Mouse (Mus musculus): ENCODE measurements around the gene Rapgef4.

DNA sequence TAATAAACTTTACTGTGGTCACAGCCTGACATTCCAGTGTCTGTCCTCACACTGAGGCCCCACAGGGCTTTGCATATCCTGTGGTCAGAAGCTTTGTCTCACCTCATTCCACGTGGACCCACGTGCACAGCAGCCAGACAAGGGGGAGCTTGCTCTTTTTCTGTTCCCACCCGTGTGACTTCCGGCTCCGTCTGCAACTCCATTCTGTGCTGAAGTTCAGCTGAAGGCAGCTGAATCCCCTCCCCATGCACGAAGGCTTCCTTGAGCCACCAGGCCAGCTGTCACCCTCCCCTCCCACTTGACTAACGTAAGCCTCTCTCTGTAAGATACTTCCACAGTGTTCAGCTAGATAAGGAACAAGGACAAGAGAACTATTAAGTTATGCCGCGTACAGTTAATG lies 176.5 kb downstream of the Rapgef4 start:
- no peak for TF ChIP-seq CTCF (IDR thresholded peaks at IDR 0.05; ENCODE audit: control insufficient read depth, insufficient read depth, insufficient replicate concordance, low read depth, low read length)
- TF ChIP-seq POLR2A (IDR thresholded peaks at IDR 0.05; ENCODE audit: control insufficient read depth, low read depth, low read length) = no peak
